Mouse (Mus musculus): ENCODE results near the gene Anln.
A peak's percentile ranks its signal among the peaks of the same experiment; 100 is the strongest.
"Not testable (repeated sequence)": the region's sequence is repeated elsewhere in the genome, so short reads cannot be mapped to it uniquely, and the experiment has no call there.

The Anln gene

DNA sequence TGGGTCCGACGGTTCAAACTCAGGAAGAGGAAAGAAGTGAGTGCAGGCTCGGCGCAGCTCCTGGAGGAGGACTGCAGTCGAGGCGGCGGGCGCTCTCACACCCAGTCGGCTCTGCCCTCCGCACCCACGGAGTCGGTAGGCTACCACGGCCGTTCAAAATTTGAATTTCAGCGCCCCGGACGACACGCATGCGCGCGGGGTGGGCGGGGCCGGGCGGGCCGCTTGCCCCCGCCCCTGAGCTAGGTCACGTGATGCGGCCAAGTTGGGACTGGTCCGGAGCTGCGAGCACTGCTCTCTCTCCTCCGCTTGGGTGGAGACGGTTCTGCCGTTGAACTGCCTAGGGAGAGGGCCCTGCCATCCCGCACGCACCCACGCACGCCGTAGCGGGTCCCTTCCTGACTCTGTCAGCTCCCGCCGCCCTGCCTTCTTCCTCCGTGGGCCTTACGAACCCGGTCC is at the start of gene Anln:
Anln (minus strand) TSS at position 168 of the 456 bp plus-strand sequence.
- peak; percentile 90 for DNase-seq (ENCODE audit: low spot score)

DNA sequence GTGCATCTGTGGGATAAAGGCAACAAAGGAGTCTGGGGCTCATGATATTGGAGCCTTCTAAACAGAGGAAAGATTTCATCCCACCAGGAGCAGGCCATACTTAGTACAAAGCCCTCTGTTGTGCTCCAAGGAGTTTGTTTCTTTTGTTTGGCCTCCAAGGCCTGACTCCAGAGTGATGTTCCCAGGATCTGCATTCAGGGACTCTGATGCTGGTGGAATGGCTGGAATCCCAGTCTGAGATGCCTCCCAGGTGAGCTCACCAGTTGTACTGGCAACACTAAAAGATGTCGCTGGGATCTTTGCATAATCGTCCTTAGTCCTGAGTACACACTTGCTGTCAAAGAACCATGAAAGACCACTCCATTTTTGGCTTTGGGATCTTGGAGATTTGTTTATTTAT is 45.1 kb upstream of the Anln start:
- no peak for DNase-seq (ENCODE audit: low spot score)

DNA sequence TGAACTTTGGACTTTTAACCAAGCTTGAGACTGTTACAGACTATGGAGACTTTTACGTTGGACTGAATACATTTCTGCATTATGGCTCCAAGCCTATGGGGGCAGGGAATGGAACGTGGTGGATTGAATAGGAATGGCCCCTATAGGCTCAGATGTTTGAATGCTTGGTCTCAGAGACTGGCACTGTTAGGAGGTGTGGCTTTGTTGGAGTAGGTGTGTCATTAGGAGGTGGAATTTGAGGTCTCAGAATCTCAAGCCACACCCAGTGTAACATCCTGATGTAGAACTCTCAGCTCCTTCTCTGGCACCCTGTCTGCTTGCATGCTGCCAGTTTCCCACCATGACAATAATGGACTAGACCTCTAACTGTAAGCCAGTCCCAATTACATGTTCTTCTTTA is 44.2 kb upstream of the Anln start:
- no peak for DNase-seq (ENCODE audit: low spot score)

DNA sequence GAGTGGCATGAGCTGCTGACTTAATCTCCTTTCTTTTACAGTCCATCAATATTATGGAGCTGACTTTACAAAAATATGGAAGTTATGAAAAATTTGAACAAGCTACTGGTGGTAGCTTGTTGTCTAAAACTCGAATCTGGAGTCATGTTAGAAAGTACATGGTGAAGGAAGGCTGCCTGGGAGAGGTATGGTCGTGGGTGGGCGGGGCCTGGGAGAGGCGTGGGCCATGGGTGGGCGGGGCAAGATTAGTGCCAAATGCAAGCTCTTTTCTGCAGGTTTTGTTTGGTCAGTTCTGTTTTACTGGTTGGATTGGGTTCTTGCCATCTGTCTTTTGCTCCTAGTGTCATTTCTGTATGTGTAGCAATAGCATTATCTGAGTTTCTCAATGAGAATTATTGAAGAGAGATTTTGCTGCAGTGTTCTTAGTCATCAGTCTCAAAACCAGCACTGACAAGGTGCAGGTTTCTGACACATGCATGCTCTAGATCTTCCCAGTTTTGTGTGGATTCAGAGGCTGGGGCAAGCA is 41.4 kb upstream of the Anln start:
- DNase-seq (ENCODE audit: low spot score), result no peak

DNA sequence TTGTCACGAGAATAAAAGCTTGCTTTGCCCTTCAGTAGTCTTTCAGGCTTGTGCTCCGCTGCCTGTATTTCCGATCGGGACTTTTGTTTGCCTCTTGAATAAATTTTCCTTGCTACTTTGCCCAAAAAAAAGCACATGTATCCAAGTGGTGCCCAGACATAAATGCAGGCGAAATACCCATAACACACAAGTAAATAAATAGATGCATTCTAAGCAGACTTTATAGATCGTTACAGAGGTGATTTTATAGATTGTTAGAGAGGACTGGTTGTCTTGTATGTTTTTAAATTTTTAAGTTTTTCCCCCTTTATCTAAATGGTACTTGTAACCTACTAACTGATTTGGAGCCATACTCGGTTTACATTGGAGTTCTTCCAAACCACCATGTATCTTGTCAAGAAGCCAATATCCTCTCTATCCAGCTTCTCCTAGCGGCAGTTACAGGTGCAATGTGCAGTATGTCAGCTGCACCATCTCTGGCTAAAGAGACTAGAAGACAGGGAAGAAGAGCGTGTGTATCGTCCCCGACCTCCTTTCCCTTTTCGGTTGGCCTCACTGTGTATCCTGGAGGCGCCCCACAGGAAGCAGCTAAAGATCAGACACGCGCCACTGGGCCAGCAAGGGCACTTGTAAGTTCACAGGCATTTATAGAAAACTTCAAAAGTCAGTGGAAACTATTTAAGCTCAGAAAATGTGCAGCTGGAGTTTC is 40.7 kb upstream of the Anln start:
- DNase-seq (ENCODE audit: low spot score), result peak; percentile 28

DNA sequence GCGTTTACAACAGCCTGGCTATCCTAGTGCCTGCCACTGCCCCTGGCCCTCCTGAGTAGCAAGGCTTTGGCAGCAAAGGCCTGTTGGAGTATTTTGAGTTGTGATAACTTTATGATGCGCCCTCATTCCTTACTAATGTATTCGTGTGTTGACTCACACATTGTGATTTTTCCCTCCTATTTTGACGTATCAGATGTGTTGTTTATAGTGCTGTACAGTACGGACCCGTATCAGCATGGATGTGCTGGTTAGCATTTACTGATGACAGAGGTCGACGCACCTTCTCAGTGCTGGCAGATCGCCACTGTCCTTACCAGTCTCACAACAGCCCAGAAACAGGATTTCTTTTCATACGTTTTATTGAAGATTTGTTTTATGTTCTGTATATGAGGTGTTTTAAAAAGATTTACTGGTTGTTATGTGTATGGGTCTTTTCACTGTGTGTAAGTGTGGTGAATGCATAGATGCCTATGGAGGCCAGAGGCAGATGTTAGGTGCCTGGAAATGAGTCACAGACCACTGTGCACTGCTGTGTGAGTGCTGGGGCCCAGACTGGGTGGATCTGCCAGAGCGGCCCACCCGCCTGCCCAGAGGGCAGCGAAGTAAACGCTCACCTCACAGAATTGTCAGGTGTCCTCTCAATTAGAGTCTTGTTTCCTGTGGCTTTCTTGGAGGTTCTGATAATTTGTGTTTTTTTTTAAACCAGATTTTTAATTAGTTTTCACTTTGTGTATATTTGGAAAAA is 39.9 kb upstream of the Anln start:
- DNase-seq (ENCODE audit: low spot score), result no peak

DNA sequence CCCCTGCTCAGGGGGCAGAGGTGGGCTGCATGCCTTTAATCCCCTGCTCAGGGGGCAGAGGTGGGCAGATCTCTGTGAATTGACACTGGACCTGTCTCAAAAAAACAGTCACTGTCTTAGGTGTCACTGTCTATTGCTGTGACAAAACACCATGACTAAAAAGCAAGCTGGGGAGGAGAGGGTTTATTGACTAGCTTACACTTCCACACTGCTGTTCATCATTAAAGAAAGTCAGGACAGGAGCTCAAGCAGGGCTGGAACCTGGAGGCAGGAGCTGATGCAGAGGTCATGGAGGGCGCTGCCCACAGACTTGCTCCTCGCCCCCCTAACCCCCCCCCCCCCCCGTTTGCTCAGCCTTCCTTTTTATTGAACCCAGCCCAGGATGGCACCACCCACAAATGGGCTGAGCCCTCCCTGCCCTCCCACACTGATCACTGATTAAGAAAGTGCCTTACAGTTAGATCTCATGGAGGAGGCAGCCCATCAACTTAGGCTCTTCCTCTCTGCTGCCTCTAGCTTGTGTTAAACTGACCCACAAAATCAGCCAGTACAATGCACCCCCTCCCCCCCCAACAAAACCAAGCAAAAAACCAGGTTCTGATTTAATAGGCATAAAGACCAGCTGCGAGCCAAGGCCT is 39.2 kb upstream of the Anln start:
- DNase-seq (ENCODE audit: low spot score), result peak; percentile 8

DNA sequence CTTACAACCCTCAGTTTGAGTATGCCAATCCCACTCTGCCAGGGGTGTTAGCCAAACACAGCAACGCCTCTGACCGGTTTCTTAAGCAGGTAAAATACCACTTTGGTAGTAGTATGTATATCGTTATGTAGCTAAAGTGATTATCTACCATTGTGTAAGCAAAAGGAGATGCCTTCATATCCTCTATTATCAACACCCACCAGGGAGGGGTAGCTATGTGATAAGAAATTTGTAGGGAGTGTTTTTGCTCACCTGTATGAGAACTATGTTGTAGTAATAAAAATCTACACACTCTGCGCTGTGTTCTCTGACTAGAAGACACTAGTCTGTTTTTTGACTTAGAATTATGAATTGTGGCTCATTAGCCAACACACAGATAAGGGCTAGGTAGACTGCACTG is 35.7 kb upstream of the Anln start:
- no peak for DNase-seq (ENCODE audit: low spot score)

DNA sequence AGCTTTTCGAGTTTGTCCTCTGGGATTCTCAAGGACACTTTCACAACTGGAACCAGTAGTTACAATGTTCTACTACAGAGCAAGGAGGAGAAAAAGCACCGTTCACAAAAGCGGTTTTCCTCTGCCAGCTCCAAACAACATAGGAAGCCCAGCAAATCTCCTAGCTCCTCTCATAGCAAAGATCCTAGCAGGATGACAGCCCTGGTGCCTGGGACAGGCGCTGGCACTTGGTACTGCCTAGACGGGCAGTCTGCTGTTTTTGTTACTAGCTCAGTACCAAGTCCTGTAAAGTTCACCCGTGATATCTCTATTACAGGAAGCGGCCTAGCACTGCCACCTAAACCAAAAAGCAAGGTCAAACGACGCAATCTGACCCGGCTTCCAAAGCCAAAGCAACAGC is 35.2 kb upstream of the Anln start:
- no peak for DNase-seq (ENCODE audit: low spot score)

DNA sequence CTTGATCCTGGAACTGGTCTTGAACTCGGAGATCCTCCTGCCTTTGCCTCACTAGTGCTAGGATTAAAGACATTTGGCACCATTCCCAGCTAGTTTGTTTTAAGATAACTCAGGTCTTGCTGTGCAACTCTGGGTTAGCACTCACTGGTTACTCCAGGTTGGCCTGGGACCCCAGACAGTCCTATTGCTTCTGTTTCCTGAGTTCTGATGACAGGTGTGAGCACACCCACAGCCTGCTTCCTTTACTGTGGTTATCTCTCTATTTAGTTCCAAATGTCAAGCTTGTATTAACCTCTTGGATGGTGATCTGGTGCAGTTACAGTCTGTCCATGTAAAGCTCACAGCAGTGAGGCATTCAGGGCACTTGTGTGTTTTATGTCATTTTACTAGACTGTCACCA is 34.5 kb upstream of the Anln start:
- DNase-seq (ENCODE audit: low spot score), result no peak

DNA sequence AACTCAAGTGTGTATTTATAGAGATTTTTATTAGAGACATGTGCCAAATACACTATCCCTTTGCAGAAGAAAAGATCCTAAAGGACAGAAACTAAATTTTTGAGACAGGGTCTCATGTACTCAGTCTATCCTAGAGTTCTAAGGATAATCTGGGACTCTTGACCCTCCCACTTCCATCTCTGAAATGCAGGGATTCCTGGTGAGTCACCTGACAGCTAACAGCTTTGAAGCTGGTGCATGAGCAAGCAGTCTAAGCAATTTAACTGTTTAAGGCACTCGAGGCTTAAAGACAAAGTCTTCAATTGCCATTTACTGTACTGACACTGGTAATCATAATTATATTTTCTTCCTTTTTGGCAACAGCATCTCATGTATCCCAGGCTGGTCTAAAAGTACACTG is 33.6 kb upstream of the Anln start:
- DNase-seq (ENCODE audit: low spot score), result no peak

DNA sequence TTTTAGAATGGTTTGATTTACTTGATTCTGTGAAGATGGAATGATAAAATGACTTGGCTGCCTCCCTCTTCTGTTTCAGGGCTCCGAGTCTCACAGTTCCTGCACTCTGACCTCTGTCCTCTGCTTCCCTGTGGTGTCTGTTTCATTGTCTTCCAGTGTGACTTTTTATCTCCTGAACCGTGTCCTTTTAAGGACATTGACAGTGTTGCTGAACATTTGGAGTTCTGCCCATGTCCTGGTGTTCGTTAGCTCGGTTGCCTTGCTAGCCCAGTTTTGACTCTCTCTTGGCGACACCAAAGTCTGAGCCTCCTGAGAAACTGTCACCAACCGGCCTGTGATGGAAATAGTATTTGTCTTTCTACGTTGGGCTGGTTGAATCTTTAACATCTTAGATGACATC is 31.5 kb upstream of the Anln start:
- peak; percentile 48 for DNase-seq (ENCODE audit: low spot score)

DNA sequence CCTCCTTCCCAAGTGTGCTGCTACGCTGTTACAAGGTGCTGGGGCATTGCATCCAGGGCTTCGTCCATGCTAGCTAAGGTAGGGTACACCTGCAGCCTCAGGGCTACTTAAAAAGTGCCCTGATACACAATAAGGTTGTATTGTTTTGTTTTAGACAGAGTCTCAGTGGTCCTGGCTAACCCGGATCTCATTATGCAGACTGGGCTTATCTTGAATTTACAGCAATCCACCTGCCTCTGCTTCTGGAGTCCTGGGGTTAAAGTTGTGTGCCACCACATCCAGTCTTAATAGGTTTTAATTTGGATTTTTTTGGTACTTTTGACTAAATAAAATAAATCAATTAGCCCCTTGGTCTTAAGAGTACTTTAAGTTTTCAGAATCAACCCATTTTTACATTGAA is 30.9 kb upstream of the Anln start:
- no peak for DNase-seq (ENCODE audit: low spot score)

DNA sequence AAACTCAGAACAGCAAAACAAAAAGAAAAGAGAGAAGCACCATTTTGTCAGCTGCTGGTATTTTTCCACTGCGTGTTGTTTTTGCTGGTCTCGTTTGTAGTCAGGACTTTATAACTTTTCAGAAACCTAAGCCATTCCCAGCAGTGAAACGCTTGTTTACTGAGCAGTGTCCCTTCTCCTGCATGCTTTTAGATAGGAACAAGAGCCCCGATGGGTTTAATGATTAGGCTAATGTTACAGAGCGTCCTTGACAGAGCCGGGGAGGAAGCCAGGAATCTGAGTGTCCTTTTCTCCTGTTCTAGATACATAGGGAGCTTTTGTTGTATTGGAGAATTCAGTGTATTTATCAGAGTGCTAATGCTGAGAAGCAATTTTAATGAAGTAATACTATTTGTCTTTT is 28.6 kb upstream of the Anln start:
- DNase-seq (ENCODE audit: low spot score), result no peak

DNA sequence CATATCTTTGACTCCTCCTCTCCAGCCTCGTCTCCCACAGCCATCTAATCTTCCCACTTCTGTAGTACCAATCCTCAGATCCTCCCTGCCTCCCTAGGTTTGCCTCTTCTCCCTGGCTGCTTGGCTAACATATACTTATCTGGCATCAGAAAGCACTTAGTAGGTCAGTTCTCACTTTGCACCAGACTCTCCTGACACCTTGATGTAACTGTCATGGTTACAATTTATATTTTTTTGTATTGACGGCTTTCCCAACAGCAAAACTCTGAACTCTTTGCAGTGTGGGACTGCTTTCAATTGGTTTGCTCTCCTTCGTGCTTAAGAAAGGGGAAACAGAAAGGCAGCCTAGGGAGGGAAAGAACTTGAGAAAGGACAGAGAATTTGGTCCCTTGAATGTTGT is 27.2 kb upstream of the Anln start:
- DNase-seq (ENCODE audit: low spot score), result no peak

DNA sequence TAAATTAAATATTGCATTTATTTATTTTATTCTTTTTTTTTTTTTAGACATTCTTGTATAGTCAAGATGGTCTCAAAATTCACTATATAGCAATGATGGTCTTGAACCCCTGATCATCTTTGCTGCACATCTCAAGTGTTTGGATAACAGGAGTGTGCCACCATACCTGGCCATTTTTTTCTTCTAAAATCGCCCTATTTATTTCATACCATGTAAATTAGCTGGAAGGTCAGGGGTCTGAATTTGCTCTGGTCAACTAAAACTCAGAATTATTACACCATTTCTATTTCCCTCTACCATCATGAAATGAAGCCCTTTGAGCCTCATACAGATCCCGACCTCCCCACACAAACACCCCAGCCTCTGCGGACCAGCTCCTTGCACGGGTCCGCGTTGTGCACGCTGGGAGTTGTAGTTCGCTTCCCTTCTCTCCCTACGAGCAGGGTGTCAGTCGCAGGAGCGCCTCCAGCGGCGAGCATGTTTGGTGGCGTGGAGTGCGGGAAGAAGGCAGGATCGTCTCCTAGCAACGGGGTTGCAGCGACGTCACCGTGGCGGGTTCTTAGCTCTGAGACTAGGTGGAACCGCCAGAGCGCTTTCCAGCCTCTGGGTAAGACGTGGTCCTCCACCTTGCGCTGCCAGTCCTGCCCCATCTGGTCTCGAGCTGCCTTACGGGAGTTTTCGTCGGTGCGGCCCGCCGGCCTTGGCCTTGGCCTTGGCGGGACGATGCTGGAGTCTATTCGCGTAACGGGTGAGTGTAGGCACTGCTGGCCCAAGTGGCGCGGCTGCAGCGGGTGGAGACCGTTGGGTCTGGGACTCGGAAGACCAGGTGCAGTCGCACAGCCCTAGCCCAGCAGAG is 22.2 kb upstream of the Anln start, which contains the start of gene 9530077C05Rik:
9530077C05Rik (plus strand) TSS at position 512 of the 856 bp plus-strand sequence.
- peak; percentile 99 for DNase-seq (ENCODE audit: low spot score)

DNA sequence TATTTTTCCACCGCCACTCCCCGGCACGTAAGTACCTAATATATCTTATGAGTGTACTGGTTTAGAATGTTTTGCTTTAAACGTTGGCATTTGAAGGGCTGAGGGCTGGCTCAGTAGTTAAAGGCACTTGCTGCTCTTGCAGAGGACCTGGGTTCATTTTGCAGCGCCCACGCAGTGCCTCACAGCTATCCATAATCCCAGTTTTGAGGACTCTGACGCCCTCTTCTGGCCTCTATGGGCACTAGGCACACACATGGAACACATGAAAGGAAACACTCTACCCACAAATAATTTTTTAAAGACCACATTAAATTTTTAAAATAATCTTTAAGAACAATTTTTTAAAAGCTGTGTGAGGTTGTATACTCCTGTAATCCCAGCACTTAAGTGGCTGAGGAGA is 20.5 kb upstream of the Anln start:
- no peak for DNase-seq (ENCODE audit: low spot score)

DNA sequence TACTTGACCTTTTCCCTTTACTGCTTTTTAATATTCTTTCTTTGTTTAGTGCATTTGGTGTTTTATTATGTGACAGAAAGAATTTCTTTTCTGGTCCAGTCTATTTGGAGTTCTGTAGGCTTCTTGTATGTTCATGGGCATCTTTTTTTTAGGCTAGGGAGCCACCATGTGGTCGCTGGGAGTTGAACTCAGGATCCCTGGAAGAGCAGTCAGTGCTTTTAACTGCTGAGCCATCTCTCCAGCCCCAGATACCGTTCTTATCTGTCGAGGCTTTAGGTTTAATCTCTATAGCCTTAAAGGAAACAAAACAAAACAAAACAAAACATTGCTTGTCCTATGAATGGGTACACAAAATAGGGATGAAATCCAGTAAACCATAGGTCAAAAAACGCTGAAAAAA is 19.4 kb upstream of the Anln start:
- DNase-seq (ENCODE audit: low spot score), result not testable (repeated sequence)

DNA sequence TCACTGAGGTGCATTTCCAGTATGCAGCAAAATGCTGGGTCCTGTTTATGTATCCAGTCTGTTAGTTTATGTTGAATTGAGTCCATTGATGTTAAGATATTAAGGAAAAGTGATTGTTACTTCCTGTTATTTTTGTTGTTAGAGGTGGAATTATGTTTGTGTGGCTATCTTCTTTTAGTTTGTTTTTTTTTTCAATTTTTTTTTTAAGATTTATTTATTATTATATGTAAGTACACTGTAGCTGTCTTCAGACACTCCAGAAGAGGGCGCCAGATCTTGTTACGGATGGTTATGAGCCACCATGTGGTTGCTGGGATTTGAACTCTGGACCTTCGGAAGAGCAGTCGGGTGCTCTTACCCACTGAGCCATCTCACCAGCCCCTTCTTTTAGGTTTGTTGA is 18.6 kb upstream of the Anln start:
- not testable (repeated sequence) for DNase-seq (ENCODE audit: low spot score)

DNA sequence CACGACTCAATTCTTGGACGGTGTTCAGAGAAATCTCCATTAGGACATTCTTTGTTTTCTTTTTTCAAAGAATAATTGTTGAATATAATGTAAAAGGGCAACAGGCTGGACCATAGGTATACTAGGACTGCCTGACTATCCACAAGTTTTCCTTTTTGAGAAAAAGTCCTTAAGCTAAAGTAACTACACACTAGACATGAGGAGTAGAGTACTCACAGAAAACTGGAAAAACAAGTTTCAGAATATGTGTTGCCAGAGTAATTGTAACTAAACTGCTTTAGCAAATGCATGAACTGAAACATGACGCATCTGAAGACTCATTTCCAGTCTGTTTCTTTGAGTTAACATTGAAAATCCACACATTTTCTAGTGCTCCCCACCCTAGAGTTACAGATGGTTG is 16.4 kb upstream of the Anln start:
- DNase-seq (ENCODE audit: low spot score), result no peak

DNA sequence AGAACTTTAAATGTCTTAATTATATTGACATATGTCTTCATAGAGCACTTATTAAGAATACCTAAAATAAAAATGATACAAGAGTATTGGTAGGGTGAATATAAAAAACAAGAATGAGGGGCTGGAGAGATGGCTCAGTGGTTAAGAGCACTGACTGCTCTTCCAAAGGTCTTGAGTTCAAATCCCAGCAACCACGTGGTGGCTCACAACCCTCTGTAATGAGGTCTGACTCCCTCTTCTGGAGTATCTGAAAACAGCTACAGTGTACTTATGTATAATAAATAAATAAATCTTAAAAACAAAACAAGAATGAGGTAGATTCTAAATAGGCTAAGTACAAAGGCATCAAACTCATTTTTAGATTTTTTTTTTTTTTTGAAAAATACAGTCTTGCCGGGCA is 14.5 kb upstream of the Anln start:
- DNase-seq (ENCODE audit: low spot score), result not testable (repeated sequence)

DNA sequence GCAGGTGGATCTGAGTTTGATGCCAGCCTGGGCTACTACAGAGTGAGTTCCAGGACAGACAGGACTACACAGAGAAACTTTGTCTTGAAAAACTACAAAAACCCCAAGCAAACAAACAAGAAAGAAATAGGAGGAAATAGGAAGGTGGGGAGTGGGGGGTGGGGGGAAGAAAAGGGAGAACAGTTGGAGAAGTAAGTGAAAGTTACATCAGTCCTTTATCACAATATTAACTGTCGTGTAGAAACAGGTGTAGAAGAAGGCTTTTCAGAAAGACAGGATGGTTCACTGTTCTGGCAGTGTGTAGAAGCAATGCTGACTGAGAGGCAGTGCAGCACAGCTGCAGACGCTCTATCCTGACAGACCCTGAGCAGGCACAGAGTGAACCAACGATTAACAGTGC is 14.0 kb upstream of the Anln start:
- no peak for DNase-seq (ENCODE audit: low spot score)

Data from embryo, embryonic 10 days (tissue).